Mouse (Mus musculus): ENCODE results near the gene Olfm4.

The Olfm4 gene

DNA sequence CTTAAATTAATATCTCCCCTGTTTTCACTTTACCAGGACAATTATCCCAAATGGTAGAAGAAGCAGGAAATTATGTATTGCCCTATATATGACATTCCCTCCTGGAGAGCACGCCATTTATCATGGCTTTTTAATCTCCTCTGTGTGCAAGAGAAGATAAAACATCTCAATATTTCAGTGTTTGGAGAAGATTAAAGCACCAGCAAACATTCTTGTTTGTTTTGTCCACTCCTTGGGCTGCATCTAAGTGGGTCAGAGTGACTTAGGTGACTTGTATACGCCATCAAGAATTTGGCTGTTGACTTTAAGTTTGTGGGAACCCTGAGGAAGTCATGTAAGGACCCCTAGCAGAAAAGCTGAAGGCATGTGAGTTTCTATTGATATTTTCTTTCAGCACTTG lies at the start of gene Olfm4:
Gene Olfm4 (plus strand): TSS at position 301 of the 400 bp plus-strand sequence.
- DNase-seq = no peak

DNA sequence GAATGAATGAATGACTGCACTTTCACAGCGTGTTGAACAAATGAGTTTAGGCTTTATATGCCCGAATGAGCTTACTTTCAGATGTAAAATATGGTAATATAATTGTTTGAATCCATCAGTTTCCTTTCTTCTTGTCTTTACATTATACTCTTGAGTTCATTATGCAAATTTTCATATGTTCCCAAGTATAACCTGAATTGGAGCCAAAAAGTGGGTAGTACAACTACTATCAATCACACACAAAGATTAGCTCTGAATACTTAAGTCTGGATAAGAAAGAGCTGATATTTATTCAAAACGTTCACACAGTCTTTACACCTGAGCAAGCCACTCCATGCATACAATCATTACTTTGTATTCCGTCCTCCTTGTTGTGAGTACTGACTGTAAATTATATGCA lies 49.5 kb upstream of the Olfm4 start:
- DNase-seq = no peak

- DNase-seq = no peak
Observed at GRCm38 (mm10) chr14:79936879-79937468, 46.9 kb upstream of the Olfm4 start.

- DNase-seq = no peak
Observed at GRCm38 (mm10) chr14:79945876-79946275, 38.0 kb upstream of the Olfm4 start.

- no peak for DNase-seq
Observed at GRCm38 (mm10) chr14:79955678-79956077, 28.2 kb upstream of the Olfm4 start.

GRCm38 (mm10) chr14:79957789-79958487 lies 25.9 kb upstream of the Olfm4 start:
- no peak for DNase-seq

DNA sequence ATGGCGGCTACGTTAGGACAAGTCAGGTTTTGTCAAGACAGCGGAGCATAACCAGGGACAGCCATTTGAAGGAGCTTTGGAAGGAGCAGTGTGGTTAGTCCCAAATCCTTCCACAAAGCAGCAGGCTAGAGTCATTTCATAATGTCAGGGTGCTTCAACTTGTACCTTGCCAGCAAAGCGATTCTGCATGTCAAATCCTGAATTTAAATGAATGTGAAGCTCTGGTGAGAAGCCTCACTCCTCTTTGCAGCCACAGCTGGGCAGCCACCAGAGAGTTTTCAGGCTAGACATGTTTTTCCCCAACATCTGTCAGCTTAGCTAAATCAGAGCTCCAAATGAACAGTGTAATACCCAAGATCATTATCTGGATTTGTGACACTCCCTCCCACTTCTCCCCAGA lies 22.7 kb upstream of the Olfm4 start:
- no peak for DNase-seq

DNA sequence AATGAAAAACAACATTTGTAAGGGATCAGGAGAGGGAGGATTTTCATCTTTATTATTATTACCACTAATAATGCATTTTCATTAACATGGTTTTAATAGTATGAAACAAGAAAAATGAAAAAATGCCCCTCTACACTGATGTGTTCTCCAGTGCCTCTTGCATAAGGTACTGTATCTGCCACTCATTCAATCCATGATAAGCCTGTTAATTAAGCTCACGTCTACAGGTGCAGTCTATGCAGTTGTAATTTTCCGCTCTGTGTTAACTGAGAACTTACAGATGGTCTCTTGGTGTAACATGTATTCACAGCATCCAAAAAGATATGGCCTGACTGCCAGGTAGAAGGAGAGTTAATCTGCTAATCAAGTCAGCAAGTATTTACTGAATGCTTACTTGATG lies 22.3 kb upstream of the Olfm4 start:
- no peak for DNase-seq

DNA sequence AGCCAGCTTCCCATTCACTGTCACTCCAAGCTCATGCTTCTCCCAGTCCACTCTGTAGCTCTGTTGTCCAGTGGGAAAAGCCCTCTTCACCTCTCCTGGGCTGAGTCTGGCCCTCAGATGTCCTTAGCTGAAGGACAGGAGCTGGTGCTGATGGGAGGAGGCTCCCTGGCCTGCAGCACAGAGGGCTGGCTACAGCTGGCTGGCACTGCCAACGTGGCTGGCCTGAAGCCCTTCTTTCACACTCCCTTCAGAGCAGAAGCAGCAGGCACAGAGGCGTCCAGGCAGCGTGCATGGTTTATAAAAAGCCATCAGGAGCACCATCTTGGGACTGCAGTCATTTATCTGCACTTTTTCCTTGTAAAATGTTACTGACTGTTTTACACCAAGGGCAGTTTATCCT lies 13.7 kb upstream of the Olfm4 start:
- DNase-seq = no peak

DNA sequence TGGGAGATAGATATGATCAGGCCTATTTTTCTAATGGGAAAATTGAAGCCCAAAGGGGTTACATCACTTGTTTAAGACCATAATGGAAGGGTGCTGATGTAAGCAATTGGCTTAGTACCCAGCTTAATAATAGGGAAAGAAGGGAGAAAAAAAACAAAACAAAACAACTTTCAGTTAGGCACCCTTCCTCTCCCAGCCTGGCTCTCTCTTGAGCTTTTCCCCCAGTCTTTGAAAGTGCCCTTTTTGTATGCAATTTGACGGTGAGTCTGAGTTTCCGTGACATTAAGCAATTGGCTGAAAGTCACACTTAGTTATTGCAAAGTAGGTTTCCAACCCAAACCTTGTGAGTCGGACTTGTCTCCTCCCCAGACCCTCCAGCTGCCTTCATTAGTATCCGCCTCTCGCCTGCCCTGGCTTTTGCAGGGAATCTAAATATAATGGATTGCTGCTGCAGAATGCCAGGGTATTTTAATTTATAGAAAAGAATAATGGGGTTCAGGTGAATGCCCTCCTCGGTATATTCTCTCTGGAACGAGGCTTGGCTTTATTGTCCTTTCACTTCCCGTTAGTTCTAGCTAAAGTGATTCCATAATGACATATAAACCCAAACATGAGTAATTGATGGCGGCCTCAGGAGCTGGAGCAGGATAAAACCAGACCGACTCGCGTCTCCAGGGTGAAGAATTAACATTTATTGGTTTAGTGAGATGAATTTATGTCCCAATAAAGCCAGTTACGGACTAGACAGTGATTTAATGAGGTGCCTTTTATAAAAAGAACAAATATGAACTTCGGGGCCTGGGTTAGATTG lies 12.7 kb upstream of the Olfm4 start:
- DNase-seq = no peak

GRCm38 (mm10) chr14:79981437-79981836 lies 2.4 kb upstream of the Olfm4 start:
- no peak for DNase-seq

- no peak for DNase-seq
Observed at GRCm38 (mm10) chr14:79985137-79985670, 1.3 kb downstream of the Olfm4 start.

DNA sequence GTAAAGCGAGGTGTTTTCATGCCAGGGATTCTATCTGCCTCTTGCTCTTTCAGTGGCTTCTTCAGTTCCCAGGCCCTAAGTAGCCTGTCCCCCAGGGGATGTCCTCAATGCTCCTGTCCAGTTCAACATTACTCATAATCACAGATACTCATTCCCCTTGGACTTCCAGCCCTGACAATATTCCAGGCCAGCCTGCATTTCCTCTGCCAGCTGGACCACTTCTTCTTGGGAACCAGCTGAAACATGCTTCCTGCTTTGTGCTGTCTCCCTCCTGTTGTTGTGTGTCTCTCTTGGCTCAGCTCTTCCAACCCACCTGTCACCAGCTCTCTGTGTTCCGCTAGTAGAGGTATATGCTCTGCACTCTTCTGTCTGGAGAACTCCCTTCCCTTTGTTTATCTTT lies 1.8 kb downstream of the Olfm4 start:
- DNase-seq = no peak

DNA sequence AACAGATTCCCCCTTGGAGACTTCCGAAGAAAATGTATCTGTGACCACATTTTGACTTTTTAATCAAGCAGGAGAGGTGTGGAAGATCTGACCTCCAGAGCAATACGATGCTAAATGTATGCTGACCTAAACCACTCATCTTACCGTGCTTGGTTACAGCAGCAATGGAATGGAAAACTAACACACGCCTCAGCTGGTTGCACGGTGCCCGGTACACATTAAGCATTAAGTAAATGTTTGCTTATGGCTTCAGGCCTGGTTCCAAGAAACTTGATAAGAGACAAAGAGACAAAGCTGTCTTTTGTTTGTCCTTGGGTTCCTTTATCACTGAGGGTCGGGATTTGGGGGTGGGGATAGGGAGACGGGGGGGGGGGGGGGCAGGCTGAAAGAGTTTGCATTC lies 3.0 kb downstream of the Olfm4 start:
- DNase-seq = no peak

- no peak for DNase-seq
Observed at GRCm38 (mm10) chr14:79989785-79990184, 5.9 kb downstream of the Olfm4 start.

DNA sequence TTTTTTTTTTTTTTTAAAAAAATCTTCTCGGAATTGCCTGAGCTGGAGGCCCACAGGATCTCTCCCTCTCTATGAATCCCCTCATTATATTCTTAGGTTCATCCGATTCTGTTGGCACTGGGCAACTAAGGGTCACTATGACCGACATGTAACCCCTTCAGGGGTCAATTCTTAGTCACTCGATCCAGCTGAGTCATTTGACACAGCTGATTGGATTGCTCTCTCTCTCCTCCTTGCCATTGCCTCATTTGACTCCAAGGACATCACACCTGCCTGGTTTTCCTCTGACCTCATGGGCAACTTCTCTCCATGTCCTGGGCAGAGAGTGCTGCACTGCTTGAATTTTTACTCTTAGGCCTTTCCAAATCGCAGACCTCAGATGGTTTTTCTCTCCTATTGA lies 6.7 kb downstream of the Olfm4 start:
- DNase-seq = no peak

GRCm38 (mm10) chr14:79997534-79997933 lies 13.7 kb downstream of the Olfm4 start:
- DNase-seq = no peak

GRCm38 (mm10) chr14:80000110-80000531 lies 16.2 kb downstream of the Olfm4 start:
- DNase-seq = no peak

- no peak for DNase-seq
Observed at GRCm38 (mm10) chr14:80007686-80008085, 23.8 kb downstream of the Olfm4 start.

DNA sequence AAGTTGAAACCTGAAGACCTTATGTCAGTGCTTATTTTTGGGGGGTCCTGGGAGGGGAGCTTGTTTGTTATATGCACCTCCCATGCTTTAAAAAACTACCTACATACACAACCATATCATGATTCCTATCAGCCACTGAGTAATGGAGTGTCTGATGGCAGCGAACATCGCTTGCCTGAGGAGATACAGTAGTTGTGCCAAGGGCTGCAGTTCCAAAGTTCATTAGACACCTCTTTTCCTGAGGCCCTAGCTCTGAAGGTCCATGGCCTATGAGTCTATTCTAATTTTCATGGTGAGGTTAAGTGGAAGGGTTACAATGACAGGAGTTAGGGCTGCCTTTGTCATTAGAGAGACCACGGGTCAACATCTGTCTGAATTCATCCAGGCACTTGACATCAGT lies 26.5 kb downstream of the Olfm4 start:
- no peak for DNase-seq

- DNase-seq = no peak
Observed at GRCm38 (mm10) chr14:80014966-80015365, 31.1 kb downstream of the Olfm4 start.

DNA sequence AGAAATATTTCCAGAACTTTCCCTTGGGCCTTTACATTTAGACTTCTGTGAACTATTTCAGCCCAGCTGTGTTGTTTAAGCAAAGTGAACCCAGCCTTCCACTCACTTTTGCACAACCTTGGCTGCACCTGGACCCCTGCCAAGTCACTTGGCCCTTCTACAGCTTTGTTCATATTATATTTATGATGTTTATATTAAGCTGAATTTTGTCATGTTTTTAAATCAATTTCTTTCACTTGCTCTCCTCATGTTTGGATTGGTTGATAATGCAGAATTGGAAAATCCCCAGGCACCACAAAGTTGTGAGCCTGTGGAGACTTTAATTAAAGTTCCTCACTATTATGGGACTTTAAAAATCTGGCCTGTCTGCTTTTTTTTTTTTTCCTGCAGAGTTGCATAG lies 32.2 kb downstream of the Olfm4 start:
- no peak for DNase-seq

DNA sequence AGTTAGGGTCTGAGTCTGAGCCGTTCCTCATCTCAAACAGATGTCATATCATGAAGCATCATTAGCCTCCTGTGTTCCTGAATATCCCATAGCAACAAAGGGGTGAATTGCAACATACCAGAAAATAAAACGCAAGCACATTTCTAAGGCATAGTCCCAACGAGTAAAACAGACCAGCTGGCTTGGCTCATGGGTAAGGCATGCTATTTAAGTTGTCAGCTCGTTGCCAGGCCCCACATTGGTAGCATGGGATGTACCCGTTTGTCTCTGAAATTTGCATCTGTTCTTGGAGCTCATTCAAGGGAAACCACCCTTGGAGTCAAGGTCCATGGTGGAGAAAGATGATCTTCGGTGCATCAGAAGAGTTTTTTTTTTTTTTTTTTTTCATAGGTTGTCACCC lies 42.2 kb downstream of the Olfm4 start:
- DNase-seq = no peak

Measured in thymus, postnatal 14 days (tissue).